Mouse (Mus musculus) midbrain, postnatal 0 days (tissue): ENCODE results near the gene Klf11. TPM values are rescaled to one million over a fixed set of nuclear protein-coding genes. Genes with fewer than 3 reads are reported as not detected.
"Not testable (repeated sequence)": the region's sequence is repeated elsewhere in the genome, so short reads cannot be mapped to it uniquely, and the experiment has no call there.

Experiments used
- ATAC-seq: fragments of 200-750 bp; cut with Nextera tagmentation; 2 replicates; pipeline ENCODE4 v1.8.0; 2017; ENCODE audit warnings: moderate number of reproducible peaks, mild to moderate bottlenecking, moderate TSS enrichment, moderate library complexity; ENCODE audit not compliant: low FRiP score
- DNase-seq: peaks from one replicate; pipeline ENCODE4 v3.0.0-alpha.2; 2015; ENCODE audit warnings: low spot score
- H3K27ac ChIP-seq: fragments of 300-500 bp; sonication (generic); 2 replicates; pipeline ENCODE4 v1.5.1; 2014; ENCODE audit warnings: low read depth, mild to moderate bottlenecking, low read length, mixed read lengths
- H3K27me3 ChIP-seq: fragments of 300-500 bp; sonication (generic); 2 replicates; pipeline ENCODE4 v1.6.1; 2014; ENCODE audit warnings: low read length, control low read depth, mixed read lengths; ENCODE audit not compliant: insufficient read depth
- H3K36me3 ChIP-seq: fragments of 300-500 bp; sonication (generic); 2 replicates; pipeline ENCODE4 v1.6.1; 2014; ENCODE audit warnings: low read length, control low read depth, mixed read lengths; ENCODE audit not compliant: insufficient read depth
- H3K4me1 ChIP-seq: fragments of 300-500 bp; sonication (generic); 2 replicates; pipeline ENCODE4 v1.6.1; 2014; ENCODE audit warnings: mild to moderate bottlenecking, control low read depth, antibody characterized with exemption, low read length, mixed read lengths; ENCODE audit not compliant: insufficient read depth
- H3K4me2 ChIP-seq: fragments of 300-500 bp; sonication (generic); 2 replicates; pipeline ENCODE4 v1.6.1; 2014; ENCODE audit warnings: low read depth, mild to moderate bottlenecking, low read length, mixed read lengths; ENCODE audit not compliant: poor library complexity, severe bottlenecking
- H3K4me3 ChIP-seq: fragments of 300-500 bp; sonication (generic); 2 replicates; pipeline ENCODE4 v1.5.1; 2014; ENCODE audit warnings: low read depth, mild to moderate bottlenecking, low read length, moderate library complexity
- H3K9ac ChIP-seq: fragments of 300-500 bp; sonication (generic); replicated peaks from 2 replicates; pipeline ENCODE4 v1.6.1; 2014; ENCODE audit warnings: mild to moderate bottlenecking, low read length, moderate library complexity, mixed read lengths; ENCODE audit not compliant: poor library complexity, severe bottlenecking
- H3K9me3 ChIP-seq: fragments of 300-500 bp; sonication (generic); 2 replicates; pipeline ENCODE4 v1.6.1; 2016; ENCODE audit warnings: low read length, control low read depth
- CTCF ChIP-seq: IDR thresholded peaks from 2 replicates; pipeline ENCODE4 v1.5.1; 2016; ENCODE audit warnings: antibody characterized with exemption, mild to moderate bottlenecking
- whole genome bisulfite sequencing: fragments of 180-500 bp; shearing (Covaris S2); extraction: QIAGEN DNeasy Blood & Tissue Kit; methylation state at CpG from one replicate; pipeline ENCODE4 v1.1.7; 2014; 5-methylcytosine and 5-hydroxymethylcytosine counted together
- polyA plus RNA-seq: library from polyadenylated mRNA; unstranded; fragments of >200 nt; fragmentation: Nextera tagmentation; extraction: Ambion mirVana; gene quantifications from 2 replicates; pipeline ENCODE4 v1.2.1, GENCODE M21; 2015
- total RNA-seq: library from RNA; depleted of rRNA; stranded (reverse); fragments of >200 nt; gene quantifications from 2 replicates; pipeline ENCODE4 v1.2.3, GENCODE M21; 2014

Klf11 gene
- total and polyA plus RNA-seq, 2 experiments from 2014 or later, result 24.4 to 27.1 TPM

- H3K36me3 ChIP-seq, result no peaks in the 10 kb centered on the region
- H3K4me2 ChIP-seq, result no peak overlapping the region
- ATAC-seq (no peak), DNase-seq (no peak)
- H3K27me3 ChIP-seq, result no peaks in the 10 kb centered on the region
- no peaks in the 10 kb centered on the region for H3K9me3 ChIP-seq
- H3K4me3 ChIP-seq, result no peak overlapping the region
- H3K27ac ChIP-seq, result no peak overlapping the region
- 56% methylated on average over 1 of the region's 1 CpGs for WGBS
- H3K4me1 ChIP-seq, result no peaks in the 10 kb centered on the region
- H3K9ac ChIP-seq, result no peak overlapping the region
- TF ChIP-seq CTCF, result no peak
Observed at GRCm38 (mm10) chr12:24633753-24634191, 17.3 kb upstream of the Klf11 start.

- H3K4me3 ChIP-seq, result no peak overlapping the region
- 73% methylated on average over 4 of the region's 4 CpGs for WGBS
- no peaks in the 10 kb centered on the region for H3K36me3 ChIP-seq
- no peak overlapping the region for H3K4me2 ChIP-seq
- no peaks in the 10 kb centered on the region for H3K4me1 ChIP-seq
- H3K27ac ChIP-seq, result no peak overlapping the region
- ATAC-seq, result no peak
- no peaks in the 10 kb centered on the region for H3K27me3 ChIP-seq
- H3K9me3 ChIP-seq, result no peaks in the 10 kb centered on the region
- no peak overlapping the region for H3K9ac ChIP-seq
- no peak for DNase-seq
- no peak for TF ChIP-seq CTCF
Observed at GRCm38 (mm10) chr12:24634212-24634611, 16.9 kb upstream of the Klf11 start.

GRCm38 (mm10) chr12:24634648-24635047, 16.4 kb upstream of the Klf11 start:
- no peaks in the 10 kb centered on the region for H3K9me3 ChIP-seq
- no peak overlapping the region for H3K4me3 ChIP-seq
- no peak for ATAC-seq
- WGBS, result 82% methylated on average over 3 of the region's 3 CpGs
- DNase-seq, result no peak
- no peak overlapping the region for H3K9ac ChIP-seq
- no peaks in the 10 kb centered on the region for H3K4me1 ChIP-seq
- no peaks in the 10 kb centered on the region for H3K36me3 ChIP-seq
- no peaks in the 10 kb centered on the region for H3K27me3 ChIP-seq
- H3K4me2 ChIP-seq, result no peak overlapping the region
- H3K27ac ChIP-seq, result no peak overlapping the region
- TF ChIP-seq CTCF, result no peak

- not testable (repeated sequence) for DNase-seq, H3K9me3 ChIP-seq, H3K4me3 ChIP-seq, H3K27me3 ChIP-seq, H3K27ac ChIP-seq, H3K36me3 ChIP-seq, ATAC-seq, H3K4me2 ChIP-seq, H3K9ac ChIP-seq, H3K4me1 ChIP-seq
- 97% methylated on average over 10 of the region's 10 CpGs for WGBS
Observed at GRCm38 (mm10) chr12:24638787-24639186, 12.3 kb upstream of the Klf11 start.

GRCm38 (mm10) chr12:24642370-24642802, 8.7 kb upstream of the Klf11 start:
- H3K4me1 ChIP-seq, result peaks cover 5% of the 10 kb centered on the region; the same call in 1 of the 2 replicates
- no peaks in the 10 kb centered on the region for H3K27me3 ChIP-seq
- H3K4me3 ChIP-seq, result no peak overlapping the region
- no peak overlapping the region for H3K9ac ChIP-seq
- 61% methylated on average over 4 of the region's 4 CpGs for WGBS
- DNase-seq (peak; percentile 94), ATAC-seq (peak; percentile 92)
- no peak overlapping the region for H3K4me2 ChIP-seq
- TF ChIP-seq CTCF, result no peak
- H3K27ac ChIP-seq, result peak overlapping the region; percentile 51
- H3K36me3 ChIP-seq, result no peaks in the 10 kb centered on the region
- no peaks in the 10 kb centered on the region for H3K9me3 ChIP-seq

- H3K4me2 ChIP-seq, result no peak overlapping the region
- no peak for ATAC-seq
- H3K27me3 ChIP-seq, result no peaks in the 10 kb centered on the region
- no peak overlapping the region for H3K4me3 ChIP-seq
- no peak overlapping the region for H3K9ac ChIP-seq
- 24% methylated on average over 1 of the region's 1 CpGs for WGBS
- no peak for DNase-seq
- no peaks in the 10 kb centered on the region for H3K36me3 ChIP-seq
- H3K4me1 ChIP-seq, result peaks cover 5% of the 10 kb centered on the region; the same call in 1 of the 2 replicates
- H3K9me3 ChIP-seq, result no peaks in the 10 kb centered on the region
- H3K27ac ChIP-seq, result no peak overlapping the region
- no peak for TF ChIP-seq CTCF
Observed at GRCm38 (mm10) chr12:24644125-24644571, 6.9 kb upstream of the Klf11 start.
